Mouse (Mus musculus): ENCODE data around the gene Rpp30.
A peak's percentile ranks its signal among the peaks of the same experiment; 100 is the strongest.

Rpp30 gene

GRCm38 (mm10) chr19:36083262-36084225 is at the start of gene Rpp30:
Gene Rpp30 (plus strand): TSS chr19:36083716.
- peak; percentile 86 to 87 for DNase-seq

DNA sequence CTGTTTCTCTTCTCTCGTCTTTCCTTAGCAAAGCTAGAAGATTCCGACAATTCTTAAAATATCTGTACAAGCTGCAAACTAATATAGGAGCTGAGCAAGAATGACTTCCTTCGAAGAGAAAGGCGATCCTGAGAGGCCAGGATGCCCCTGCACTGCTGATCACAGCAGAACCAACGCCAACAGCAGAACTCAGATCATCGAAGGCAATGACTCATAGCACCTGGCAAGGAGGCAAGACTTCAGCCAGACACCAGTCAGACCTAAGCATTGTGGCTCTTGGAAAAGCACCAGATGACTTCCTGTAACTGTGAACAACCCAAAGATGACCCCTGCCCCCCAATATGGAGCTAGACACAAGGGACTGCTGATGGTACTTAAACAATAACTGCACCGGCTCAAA is 37.5 kb upstream of the Rpp30 start:
- DNase-seq, result no peak

DNA sequence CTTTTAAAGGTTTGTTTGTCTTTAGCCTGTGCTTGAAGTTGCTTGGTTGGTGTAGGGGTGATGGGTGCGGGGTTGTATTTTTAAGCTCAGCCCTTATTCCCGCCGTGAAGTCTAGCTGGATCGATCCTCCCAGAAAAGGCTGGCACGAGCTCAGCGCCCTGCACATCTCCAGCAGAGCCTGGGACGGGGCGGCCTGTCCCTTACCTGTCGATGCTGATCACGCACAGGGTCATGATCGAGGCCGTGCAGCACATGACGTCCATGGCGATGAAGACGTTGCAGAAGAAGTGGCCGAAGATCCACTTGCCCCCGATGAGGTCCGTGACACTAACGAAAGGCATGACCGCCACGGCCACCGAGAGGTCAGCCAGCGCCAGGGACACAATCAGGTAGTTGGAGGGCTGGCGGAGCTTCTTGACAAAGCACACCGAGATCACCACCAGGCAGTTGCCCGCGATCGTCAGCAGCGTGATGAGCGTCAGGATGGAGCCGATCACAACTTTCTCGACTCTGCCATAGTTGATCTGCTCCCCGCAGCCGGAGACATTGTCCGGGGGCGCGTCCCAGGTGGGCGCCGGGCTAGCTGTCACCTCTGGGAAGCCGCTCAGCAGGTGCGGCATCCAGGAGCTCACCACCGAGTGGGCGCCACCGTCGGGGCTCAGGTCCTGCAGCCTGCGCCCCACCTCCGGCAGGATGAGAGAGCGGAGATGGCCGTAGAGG is 26.9 kb upstream of the Rpp30 start:
- DNase-seq, result no peak

- peak; percentile 1 to 19 for DNase-seq
Observed at GRCm38 (mm10) chr19:36057231-36057811, 26.2 kb upstream of the Rpp30 start, which contains the start of gene Htr7. Gene Htr7 (minus strand): TSS chr19:36057507.

GRCm38 (mm10) chr19:36062801-36063529 is 20.6 kb upstream of the Rpp30 start:
- no peak for DNase-seq

- DNase-seq, result peak; percentile 33 to 61
Observed at GRCm38 (mm10) chr19:36082606-36083261, 782 bp upstream of the Rpp30 start.

- no peak for DNase-seq
Observed at GRCm38 (mm10) chr19:36090781-36091180, 7.3 kb downstream of the Rpp30 start.

GRCm38 (mm10) chr19:36097194-36097593 is 13.7 kb downstream of the Rpp30 start:
- no peak for DNase-seq

- no peak for DNase-seq
Observed at GRCm38 (mm10) chr19:36098265-36098664, 14.7 kb downstream of the Rpp30 start.

- DNase-seq, result no peak
Observed at GRCm38 (mm10) chr19:36098916-36099315, 15.4 kb downstream of the Rpp30 start.

GRCm38 (mm10) chr19:36103909-36104308 is 20.4 kb downstream of the Rpp30 start:
- DNase-seq, result no peak

DNA sequence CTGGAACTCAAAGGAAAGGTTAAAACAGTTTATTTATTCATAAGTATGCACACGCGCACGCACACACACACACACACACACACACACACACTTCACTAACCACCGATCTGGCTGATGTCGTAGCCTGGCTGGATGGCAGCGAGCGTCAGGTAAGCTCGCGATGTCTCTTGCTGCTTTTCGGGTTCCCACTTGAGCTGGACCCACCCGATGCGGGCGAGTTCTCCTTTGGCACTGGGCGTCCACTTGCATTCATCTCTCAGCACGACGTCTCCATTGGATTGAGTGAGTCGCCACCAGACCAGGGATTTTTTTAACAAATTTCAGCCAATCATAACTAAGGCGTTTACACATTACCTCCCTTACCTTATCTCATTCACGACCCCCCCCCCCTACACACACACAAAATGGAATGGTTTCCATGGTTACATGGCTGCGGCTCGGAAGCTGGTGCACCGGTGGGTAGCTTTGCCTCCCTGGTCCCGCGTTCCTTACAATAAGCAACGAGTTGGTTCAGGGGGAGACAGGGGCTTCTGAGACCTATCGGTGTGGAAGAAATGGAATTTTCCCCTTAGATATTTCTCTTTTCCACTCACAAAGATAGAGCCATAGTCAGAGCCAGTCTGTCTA is 25.9 kb downstream of the Rpp30 start:
- no peak for DNase-seq

DNA sequence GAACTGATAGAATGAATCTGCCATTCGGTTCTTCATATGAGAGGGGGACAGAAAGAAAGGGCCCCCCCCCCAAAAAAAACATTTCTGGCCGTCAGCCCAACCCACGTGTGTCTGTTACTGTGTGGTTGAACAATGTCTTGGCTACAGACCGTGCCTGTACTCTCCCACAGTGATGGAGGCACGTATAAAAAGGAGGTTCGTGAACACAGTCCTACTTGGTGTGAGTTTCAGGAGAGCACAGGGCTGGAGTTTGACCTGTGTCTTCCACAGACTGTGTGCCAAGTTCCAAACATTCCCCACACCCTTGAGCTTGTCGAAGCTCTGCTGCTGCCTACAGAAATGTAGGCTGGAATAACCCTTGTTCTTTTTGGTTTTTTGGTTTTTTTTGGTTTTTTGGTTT is 26.9 kb downstream of the Rpp30 start:
- DNase-seq, result no peak

GRCm38 (mm10) chr19:36111054-36111895 is 27.8 kb downstream of the Rpp30 start:
- DNase-seq, result peak in 1 of 2 experiments; percentile 15

- DNase-seq, result no peak
Observed at GRCm38 (mm10) chr19:36112007-36112406, 28.5 kb downstream of the Rpp30 start.

DNA sequence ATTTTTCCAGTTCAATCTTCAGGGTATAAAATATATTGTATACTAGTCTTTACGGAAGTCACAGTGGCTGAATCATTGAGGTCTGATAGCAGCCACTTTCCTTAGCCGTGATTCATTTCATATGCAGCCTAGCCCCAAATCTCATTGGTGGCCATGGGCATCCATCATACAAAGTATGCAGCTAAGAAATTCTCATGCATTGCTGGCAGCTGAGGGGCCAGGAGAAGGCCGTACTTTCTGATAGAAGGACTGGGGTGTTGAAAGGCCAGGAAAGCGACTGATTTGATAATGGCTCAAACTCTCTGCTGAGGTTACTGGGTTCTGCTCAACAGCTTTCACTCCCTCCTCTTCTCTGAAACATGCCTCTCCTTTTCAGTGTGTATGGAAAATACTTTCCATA is 32.7 kb downstream of the Rpp30 start:
- DNase-seq, result no peak

DNA sequence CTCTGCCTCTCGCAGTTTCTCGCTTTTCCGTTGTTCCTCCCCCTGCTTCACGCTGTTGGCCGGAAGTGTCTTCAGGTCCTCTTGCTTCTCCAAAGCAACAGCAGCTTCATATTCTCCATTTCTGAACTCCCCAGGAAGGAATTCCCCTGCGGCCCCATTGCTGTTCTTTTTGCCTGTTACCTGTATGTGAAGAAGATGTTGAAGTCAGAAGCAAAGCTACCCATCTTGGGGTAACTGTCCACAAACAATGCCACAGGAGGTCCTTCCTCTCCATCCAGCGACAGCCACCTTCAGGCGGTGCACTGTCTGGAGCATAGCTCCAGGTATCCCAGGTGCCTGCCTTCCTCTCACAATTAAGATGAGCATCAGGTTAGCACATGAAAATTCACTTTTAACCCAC is 35.7 kb downstream of the Rpp30 start:
- DNase-seq, result no peak

DNA sequence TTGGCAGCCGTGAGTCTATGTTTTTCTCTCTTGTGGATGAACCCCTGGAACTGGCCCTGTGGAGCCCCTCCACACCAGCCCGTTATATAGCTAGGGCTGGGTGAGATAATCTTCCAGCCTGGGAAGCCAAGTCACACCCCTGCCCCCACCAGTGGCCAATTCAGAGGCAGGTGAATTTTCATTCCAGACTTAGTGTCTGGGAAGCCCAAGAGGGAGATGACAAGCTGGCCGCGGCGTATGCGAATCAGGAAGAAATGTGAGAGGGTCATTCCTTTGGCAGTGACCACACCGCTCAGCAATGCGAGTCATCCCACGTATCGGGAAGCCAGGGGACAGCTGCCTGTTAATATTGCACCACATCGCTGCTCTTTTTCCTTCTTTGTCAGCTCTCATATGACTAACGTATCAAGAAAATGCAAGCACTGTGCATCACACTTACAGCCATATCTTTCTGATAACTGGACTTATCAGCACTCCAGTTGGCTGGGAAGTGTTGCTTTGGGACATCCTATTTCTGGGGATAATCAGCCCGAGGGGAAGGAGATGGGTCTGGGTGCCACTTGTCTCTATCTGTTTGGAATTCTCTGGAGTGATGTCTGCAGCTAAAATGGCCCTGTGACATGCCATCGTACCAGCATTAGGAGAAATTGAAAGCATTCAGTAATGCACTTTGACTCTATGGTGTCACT is 36.4 kb downstream of the Rpp30 start, which contains the start of gene Ankrd1:
TSS of gene Ankrd1 (minus strand) at position 317 of the 689 bp plus-strand sequence.
- no peak for DNase-seq

- no peak for DNase-seq
Observed at GRCm38 (mm10) chr19:36124203-36124602, 40.7 kb downstream of the Rpp30 start.

DNA sequence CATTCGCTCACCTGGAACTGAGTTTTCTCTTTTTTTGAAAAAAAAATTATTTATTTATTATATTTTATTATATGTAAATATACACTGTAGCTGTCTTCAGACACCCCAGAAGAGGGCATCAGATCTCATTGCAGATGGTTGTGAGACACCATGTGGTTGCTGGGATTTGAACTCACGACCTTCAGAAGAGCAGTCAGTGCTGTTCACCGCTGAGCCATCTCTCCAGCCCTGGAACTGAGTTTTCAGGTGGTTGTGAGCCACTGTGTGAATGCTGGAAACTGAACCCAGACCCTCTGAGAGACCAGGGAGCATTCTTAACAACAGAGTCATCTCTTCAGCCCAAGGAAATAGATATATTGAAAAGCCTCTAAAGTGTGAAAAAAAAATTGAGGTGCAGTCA is 44.9 kb downstream of the Rpp30 start:
- no peak for DNase-seq

All from cerebellum, adult 18-20 months (tissue).